ENCODE assay signal across 10 mouse cellular contexts in the genomic region with DNA sequence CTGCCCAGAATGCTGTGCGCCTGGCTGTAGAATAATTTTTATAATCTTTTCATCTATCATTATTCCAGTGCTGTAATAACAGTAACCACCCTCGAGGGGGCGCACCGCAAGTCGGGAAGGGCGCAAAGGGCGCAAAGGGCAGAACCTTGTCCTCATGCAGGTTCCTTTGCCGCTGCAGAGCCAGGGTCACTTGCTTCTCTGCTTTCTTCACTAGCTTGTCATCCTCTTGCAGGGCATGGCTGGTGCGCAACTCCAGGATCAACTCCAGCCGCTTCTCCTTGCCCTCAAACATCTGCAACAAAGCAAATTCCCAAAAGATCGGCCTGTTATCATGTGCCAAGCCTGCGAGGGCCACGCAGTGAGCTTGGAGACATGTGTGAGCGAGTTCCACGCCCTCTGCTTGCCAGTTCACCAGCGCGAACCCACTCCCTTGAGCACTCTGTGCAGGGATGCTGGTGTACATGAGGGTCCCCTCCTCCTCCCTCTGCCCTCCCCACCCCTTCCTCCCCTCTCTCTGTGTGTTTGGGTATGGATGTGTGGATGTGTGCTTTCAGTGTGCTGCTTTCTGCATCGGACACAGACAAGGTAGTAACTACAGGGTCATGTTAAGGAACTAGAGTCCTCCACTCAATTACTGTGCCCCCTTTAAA. TPM values are rescaled to one million over a fixed set of nuclear protein-coding genes. Genes with fewer than 3 reads are reported as not detected.
A peak's percentile ranks its signal among the peaks of the same experiment; 100 is the strongest.
DNase-seq lines count a peak whose midpoint lies in the region; ATAC-seq and TF ChIP-seq lines count a peak whose summit lies in the region.
"Had no signal": no experiment of that assay in that cellular context is flagged by ENCODE, and none has a peak within 500 bp of the region (broad histone marks: within the 10 kb centered on the region; RNA-seq: fewer than 3 reads in every experiment).

No protein-coding gene starts in this region.

- TF ChIP-seq POLR2A in ES-Bruce4 (IDR thresholded peaks at IDR 0.05; ENCODE audit: insufficient read depth, low read length), result no peak

- TF ChIP-seq EP300 in ES-Bruce4 (IDR thresholded peaks at IDR 0.05; ENCODE audit: insufficient read depth, low read depth, low read length), result 0 out of 2 replicates have a peak, but pooled peaks have one; percentile 37
- no peak for TF ChIP-seq EP300 in liver, embryonic 14.5 days (IDR thresholded peaks at IDR 0.05; ENCODE audit: low read depth)

- H3K9me3 ChIP-seq in ES-Bruce4 (replicated peaks; ENCODE audit: control insufficient read depth, insufficient read depth, low read length, poor library complexity, severe bottlenecking), result no peaks in the 10 kb centered on the region
- no peaks in the 10 kb centered on the region for H3K9me3 ChIP-seq in liver, embryonic 14.5 days (ENCODE audit: control insufficient read depth, low read length)

- no peak overlapping the region for H3K4me2 ChIP-seq in liver, embryonic 14.5 days (ENCODE audit: low read depth)

- peak; percentile 25 for DNase-seq in heart, postnatal 4 days
- no peak for DNase-seq in heart, postnatal 36 days
- peak; percentile 40 for DNase-seq in embryo, embryonic 9.5 days (ENCODE audit: extremely low spot score)
- DNase-seq in liver, embryonic 14.5 days (ENCODE audit: low read depth in 3 of 3, low spot score in 3 of 3), result no peak
- peak; percentile 72 for DNase-seq in thymus, postnatal 4 days
- no peak for DNase-seq in layer of hippocampus, adult 8-10 months (ENCODE audit: low spot score in 2 of 2)

- H3K36me3 ChIP-seq in ES-Bruce4 (ENCODE audit: control insufficient read depth, insufficient read depth, low read length, poor library complexity, severe bottlenecking), result no peaks in the 10 kb centered on the region
- no peaks in the 10 kb centered on the region for H3K36me3 ChIP-seq in liver, embryonic 14.5 days (replicated peaks; ENCODE audit: control insufficient read depth, insufficient read depth, low read depth)

- H3K27me3 ChIP-seq in ES-Bruce4 (ENCODE audit: control insufficient read depth, insufficient read depth, low read length, poor library complexity, severe bottlenecking), result no peaks in the 10 kb centered on the region
- no peaks in the 10 kb centered on the region for H3K27me3 ChIP-seq in liver, embryonic 14.5 days (ENCODE audit: control insufficient read depth, insufficient read depth, low read length)

- no peak overlapping the region for H3K9ac ChIP-seq in ES-Bruce4 (ENCODE audit: low read depth, poor library complexity, severe bottlenecking)
- no peak overlapping the region for H3K9ac ChIP-seq in liver, embryonic 14.5 days (replicated peaks)

- H3K4me1 ChIP-seq in ES-Bruce4 (ENCODE audit: control insufficient read depth, insufficient read depth, low read length), result no peaks in the 10 kb centered on the region
- H3K4me1 ChIP-seq in liver, embryonic 14.5 days (replicated peaks; ENCODE audit: control insufficient read depth in 2 of 2, insufficient read depth in 2 of 2, low read length in 1 of 2), result no peaks in the 10 kb centered on the region; a peak in 1 of 4 replicates

- WGBS in liver, embryonic 14.5 days (ENCODE audit: insufficient replicate concordance), result 36% methylated on average over 18 of the region's 18 CpGs

- H3K27ac ChIP-seq in ES-Bruce4 (ENCODE audit: insufficient read depth, low read length), result no peak overlapping the region
- no peak overlapping the region for H3K27ac ChIP-seq in liver, embryonic 14.5 days

- peak overlapping the region; percentile 31; the same call in 1 of the 2 replicates for H3K4me3 ChIP-seq in ES-Bruce4 (ENCODE audit: low read depth, low read length)
- no peak overlapping the region for H3K4me3 ChIP-seq in liver, embryonic 14.5 days (ENCODE audit: insufficient read depth in 1 of 2, low read depth in 2 of 2, low read length in 2 of 2)

- no peak for ATAC-seq in liver, embryonic 14.5 days (ENCODE audit: insufficient read depth)
- no peak for ATAC-seq in inflammation-experienced regulatory T-cells, adult 6 months

- intact Hi-C loops in heart, postnatal 36 days (cut with DNase I), result no loop called here

- peak; percentile 68 for TF ChIP-seq CTCF in ES-Bruce4 (IDR thresholded peaks at IDR 0.05; ENCODE audit: low read depth, low read length)
- TF ChIP-seq CTCF in liver, embryonic 14.5 days (IDR thresholded peaks at IDR 0.05; ENCODE audit: low read depth), result peak; percentile 83

RNA-seq across cellular contexts. Expression of a gene that starts 12.1 kb away (rescaled TPM):
- not detected for total RNA-seq in heart, postnatal 4 days (2021)
- total RNA-seq in heart, postnatal 36 days (2021), result not detected
- not detected in 2 replicates for polyA plus RNA-seq in ES-Bruce4 (2011; ENCODE audit: insufficient read depth, insufficient read length, low read depth, missing spikeins)
- polyA plus RNA-seq in liver, embryonic 14.5 days (2012; rRNA removed), result 3.6 and 4.1 TPM in 2 replicates
- 2.2 and 2.9 TPM in 2 replicates for polyA plus RNA-seq in liver, embryonic 14.5 days (2014; fragmentation: Nextera tagmentation; extraction: Ambion mirVana)
- total RNA-seq in layer of hippocampus, adult 8-10 months (2022), result not detected
- not detected for polyA plus RNA-seq in inflammation-experienced regulatory T-cells, adult 6 months (2017; shearing (Covaris generic))

RNA-seq across cellular contexts. Expression of a gene that starts 35.2 kb away (rescaled TPM):
- under 1 TPM in 1 of 2 experiments, not detected in 1; 0.09 TPM for total RNA-seq in heart, postnatal 4 days (2021)
- not detected for total RNA-seq in heart, postnatal 36 days (2021)
- polyA plus RNA-seq in ES-Bruce4 (2011; ENCODE audit: insufficient read depth, insufficient read length, low read depth, missing spikeins), result 0.58 and 0.96 TPM in 2 replicates
- polyA plus RNA-seq in liver, embryonic 14.5 days (2012; rRNA removed), result 0.01 TPM in 1 of 2 replicates, not detected in the other
- polyA plus RNA-seq in liver, embryonic 14.5 days (2014; fragmentation: Nextera tagmentation; extraction: Ambion mirVana), result not detected in 2 replicates
- 1 to 10 TPM; 1.3 to 2.0 (median 1.6) TPM for total RNA-seq in layer of hippocampus, adult 8-10 months (2022)
- polyA plus RNA-seq in inflammation-experienced regulatory T-cells, adult 6 months (2017; shearing (Covaris generic)), result under 1 TPM in 1 of 3 experiments, not detected in 2; 0.19 TPM
- polyA plus RNA-seq: intestine, embryonic 14.5 days; stomach, embryonic 14.5 days had no signal

RNA-seq across cellular contexts. Expression of a gene that starts 40.1 kb away (rescaled TPM):
- 100 to 1,000 TPM; 203 to 222 TPM for total RNA-seq in heart, postnatal 4 days (2021)
- total RNA-seq in heart, postnatal 36 days (2021), result 100 to 1,000 TPM; 313 to 334 TPM
- 218 and 226 TPM in 2 replicates for polyA plus RNA-seq in ES-Bruce4 (2011; ENCODE audit: insufficient read depth, insufficient read length, low read depth, missing spikeins)
- 124 and 227 TPM in 2 replicates for polyA plus RNA-seq in liver, embryonic 14.5 days (2012; rRNA removed)
- polyA plus RNA-seq in liver, embryonic 14.5 days (2014; fragmentation: Nextera tagmentation; extraction: Ambion mirVana), result 351 and 369 TPM in 2 replicates
- total RNA-seq in layer of hippocampus, adult 8-10 months (2022), result 100 to 1,000 TPM in 2 of 4 experiments, 10 to 100 TPM in 2; 88.2 to 142 (median 116) TPM
- 100 to 1,000 TPM; 213 to 395 (median 300) TPM for polyA plus RNA-seq in inflammation-experienced regulatory T-cells, adult 6 months (2017; shearing (Covaris generic))

RNA-seq across cellular contexts. Expression of a gene that starts 40.1 kb away (rescaled TPM):
- 1 to 10 TPM; 1.1 to 1.6 TPM for total RNA-seq in heart, postnatal 4 days (2021)
- not detected for total RNA-seq in heart, postnatal 36 days (2021)
- not detected in 2 replicates for polyA plus RNA-seq in ES-Bruce4 (2011; ENCODE audit: insufficient read depth, insufficient read length, low read depth, missing spikeins)
- not detected in 2 replicates for polyA plus RNA-seq in liver, embryonic 14.5 days (2012; rRNA removed)
- polyA plus RNA-seq in liver, embryonic 14.5 days (2014; fragmentation: Nextera tagmentation; extraction: Ambion mirVana), result not detected in 2 replicates
- 1 to 10 TPM in 2 of 4 experiments, not detected in 2; 1.1 to 4.7 TPM for total RNA-seq in layer of hippocampus, adult 8-10 months (2022)
- polyA plus RNA-seq in inflammation-experienced regulatory T-cells, adult 6 months (2017; shearing (Covaris generic)), result not detected
- polyA plus RNA-seq: stomach, embryonic 14.5 days had no signal

RNA-seq across cellular contexts. Expression of a gene that starts 55.3 kb away (rescaled TPM):
- 100 to 1,000 TPM; 764 to 831 TPM for total RNA-seq in heart, postnatal 4 days (2021)
- total RNA-seq in heart, postnatal 36 days (2021), result 100 to 1,000 TPM; 442 to 516 TPM
- not detected in 2 replicates for polyA plus RNA-seq in ES-Bruce4 (2011; ENCODE audit: insufficient read depth, insufficient read length, low read depth, missing spikeins)
- polyA plus RNA-seq in liver, embryonic 14.5 days (2012; rRNA removed), result 23.2 and 28.6 TPM in 2 replicates
- polyA plus RNA-seq in liver, embryonic 14.5 days (2014; fragmentation: Nextera tagmentation; extraction: Ambion mirVana), result 23.4 and 24.5 TPM in 2 replicates
- total RNA-seq in layer of hippocampus, adult 8-10 months (2022), result 1 to 10 TPM in 1 of 4 experiments, under 1 TPM in 3; 0.31 to 1.3 (median 0.49) TPM
- 10 to 100 TPM in 1 of 3 experiments, 1 to 10 TPM in 1, under 1 TPM in 1; 0.95 to 10.3 (median 2.3) TPM for polyA plus RNA-seq in inflammation-experienced regulatory T-cells, adult 6 months (2017; shearing (Covaris generic))

Comparison
In these comparisons a context has a peak if more than half of its experiments do, and no peak if none do; other contexts are left out.
1. DNase-seq: peak in heart, postnatal 4 days (single experiment), embryo, embryonic 9.5 days (single experiment) and thymus, postnatal 4 days (single experiment); none in heart, postnatal 36 days (0 of 2), liver, embryonic 14.5 days (0 of 3) and layer of hippocampus, adult 8-10 months (0 of 2).